Mouse (Mus musculus) stomach, postnatal 0 days (tissue): ENCODE data around the gene Usp22. TPM values are rescaled to one million over a fixed set of nuclear protein-coding genes. Genes with fewer than 3 reads are reported as not detected.

ENCODE experiments used
- ATAC-seq: fragments of 200-750 bp; cut with Nextera tagmentation; 2 replicates; pipeline ENCODE4 v1.8.0; 2017; ENCODE audit not compliant: low FRiP score, low TSS enrichment
- DNase-seq: peaks from one replicate; pipeline ENCODE4 v3.0.0-alpha.2; 2016; ENCODE audit warnings: low spot score
- H3K27ac ChIP-seq: fragments of 300-500 bp; sonication (generic); replicated peaks from 2 replicates; pipeline ENCODE4 v1.5.1; 2014; ENCODE audit warnings: mild to moderate bottlenecking, control low read depth
- H3K27me3 ChIP-seq: fragments of 300-500 bp; sonication (generic); 2 replicates; pipeline ENCODE4 v1.6.1; 2014; ENCODE audit warnings: low read length; ENCODE audit not compliant: control insufficient read depth, insufficient read depth
- H3K36me3 ChIP-seq: fragments of 300-500 bp; sonication (generic); 2 replicates; pipeline ENCODE4 v1.6.1; 2014; ENCODE audit warnings: low read length, mixed read lengths; ENCODE audit not compliant: control insufficient read depth, insufficient read depth
- H3K4me1 ChIP-seq: fragments of 300-500 bp; sonication (generic); replicated peaks from 2 replicates; pipeline ENCODE4 v1.6.1; 2014; ENCODE audit warnings: antibody characterized with exemption; ENCODE audit not compliant: control insufficient read depth, insufficient read depth
- H3K4me2 ChIP-seq: fragments of 300-500 bp; sonication (generic); replicated peaks from 2 replicates; pipeline ENCODE4 v1.6.1; 2014; ENCODE audit warnings: low read depth, mild to moderate bottlenecking, control low read depth, moderate library complexity
- H3K4me3 ChIP-seq: fragments of 300-500 bp; sonication (generic); 2 replicates; pipeline ENCODE4 v1.5.1; 2014; ENCODE audit warnings: low read depth, low read length, control low read depth
- H3K9ac ChIP-seq: fragments of 300-500 bp; sonication (generic); 2 replicates; pipeline ENCODE4 v1.6.1; 2014; ENCODE audit warnings: mild to moderate bottlenecking, low read length, control low read depth, mixed read lengths
- H3K9me3 ChIP-seq: fragments of 300-500 bp; sonication (generic); 2 replicates; pipeline ENCODE4 v1.6.1; 2016; ENCODE audit warnings: low read length; ENCODE audit not compliant: control insufficient read depth
- CTCF ChIP-seq: IDR thresholded peaks from 2 replicates; pipeline ENCODE4 v1.5.1; 2016; ENCODE audit warnings: antibody characterized with exemption, low read depth, mild to moderate bottlenecking, moderate library complexity
- EP300 ChIP-seq: optimal IDR thresholded peaks from 2 replicates; pipeline ENCODE3; 2016; ENCODE audit warnings: antibody characterized with exemption
- WGBS: fragments of 180-500 bp; shearing (Covaris S2); extraction: QIAGEN DNeasy Blood & Tissue Kit; methylation state at CpG from one replicate; pipeline ENCODE4 v1.1.7; 2014; 5-methylcytosine and 5-hydroxymethylcytosine counted together
- polyA plus RNA-seq: library from polyadenylated mRNA; unstranded; fragments of >200 nt; fragmentation: Nextera tagmentation; extraction: Ambion mirVana; gene quantifications from 2 replicates; pipeline ENCODE4 v1.2.1, GENCODE M21; 2015

Usp22 gene
- polyA plus RNA-seq, 1 experiment from 2014 or later = 31.9 TPM

- no peak for ATAC-seq
Observed at GRCm38 (mm10) chr11:61155727-61156126, 19.1 kb downstream of the Usp22 start.

GRCm38 (mm10) chr11:61150233-61151001, 24.4 kb downstream of the Usp22 start:
- no peak overlapping the region for H3K9ac ChIP-seq

More at GRCm38 (mm10) chr11:61155727-61156126, 19.1 kb downstream of the Usp22 start:
- no peaks in the 10 kb centered on the region for H3K27me3 ChIP-seq
- no peaks in the 10 kb centered on the region for H3K4me1 ChIP-seq
- peaks cover 64% of the 10 kb centered on the region for H3K36me3 ChIP-seq
- WGBS = 79% methylated on average over 2 of the region's 2 CpGs
- TF ChIP-seq EP300 (no peak), CTCF (peak; percentile 63)
- H3K4me2 ChIP-seq = no peak overlapping the region
- no peak overlapping the region for H3K4me3 ChIP-seq
- no peak for DNase-seq
- H3K9me3 ChIP-seq = no peaks in the 10 kb centered on the region
- H3K9ac ChIP-seq = no peak overlapping the region
- no peak overlapping the region for H3K27ac ChIP-seq

GRCm38 (mm10) chr11:61147300-61147683, 27.6 kb downstream of the Usp22 start:
- Histone ChIP-seq H3K4me2 (peak overlapping the region; percentile 51), H3K9ac (peak overlapping the region; percentile 38; the same call in 1 of the 2 replicates), H3K4me1 (0 out of 2 replicates have a peak, but pooled peaks cover 4% of the 10 kb centered on the region), H3K27me3 (no peaks in the 10 kb centered on the region), H3K9me3 (no peaks in the 10 kb centered on the region), H3K27ac (no peak overlapping the region), H3K4me3 (peak overlapping the region; percentile 33), H3K36me3 (peaks cover 4% of the 10 kb centered on the region; the same call in 1 of the 2 replicates)
- ATAC-seq = peak; percentile 68
- TF ChIP-seq EP300 = no peak
- peak; percentile 36; the same call in 1 of the 2 replicates for TF ChIP-seq CTCF
- peak; percentile 70 for DNase-seq
- WGBS = 12% methylated on average over 32 of the region's 32 CpGs

More at GRCm38 (mm10) chr11:61150233-61151001, 24.4 kb downstream of the Usp22 start:
- no peak for DNase-seq
- no peak overlapping the region for H3K27ac ChIP-seq
- H3K36me3 ChIP-seq = peaks cover 29% of the 10 kb centered on the region
- 72% methylated on average over 6 of the region's 6 CpGs for WGBS
- TF ChIP-seq CTCF (no peak), EP300 (no peak)
- no peak for ATAC-seq
- no peak overlapping the region for H3K4me2 ChIP-seq
- no peak overlapping the region for H3K4me3 ChIP-seq
- H3K27me3 ChIP-seq = no peaks in the 10 kb centered on the region
- no peaks in the 10 kb centered on the region for H3K9me3 ChIP-seq
- H3K4me1 ChIP-seq = 0 out of 2 replicates have a peak, but pooled peaks cover 4% of the 10 kb centered on the region

GRCm38 (mm10) chr11:61146645-61147299, 28.1 kb downstream of the Usp22 start:
- 0 out of 2 replicates have a peak overlapping the region, but pooled peaks have one; percentile 38 for H3K9ac ChIP-seq
- 0 out of 2 replicates have a peak, but pooled peaks cover 4% of the 10 kb centered on the region for H3K4me1 ChIP-seq
- peak overlapping the region; percentile 51 for H3K4me2 ChIP-seq
- ATAC-seq = peak; percentile 33; the same call in 1 of the 2 replicates
- H3K4me3 ChIP-seq = peak overlapping the region; percentile 33
- no peak overlapping the region for H3K27ac ChIP-seq
- WGBS = 24% methylated on average over 20 of the region's 20 CpGs
- H3K27me3 ChIP-seq = no peaks in the 10 kb centered on the region
- no peaks in the 10 kb centered on the region for H3K9me3 ChIP-seq
- H3K36me3 ChIP-seq = no peaks in the 10 kb centered on the region; the same call in 1 of the 2 replicates
- peak; percentile 65 for TF ChIP-seq CTCF
- TF ChIP-seq EP300 = no peak
- DNase-seq = peak; percentile 74

GRCm38 (mm10) chr11:61145551-61145950, 29.3 kb downstream of the Usp22 start:
- no peak overlapping the region for H3K9ac ChIP-seq
- no peak overlapping the region for H3K4me2 ChIP-seq
- no peaks in the 10 kb centered on the region for H3K9me3 ChIP-seq
- H3K4me1 ChIP-seq = 0 out of 2 replicates have a peak, but pooled peaks cover 4% of the 10 kb centered on the region
- H3K36me3 ChIP-seq = no peaks in the 10 kb centered on the region
- TF ChIP-seq CTCF = no peak
- no peak for TF ChIP-seq EP300
- WGBS = 53% methylated on average over 8 of the region's 8 CpGs
- no peak overlapping the region for H3K27ac ChIP-seq
- H3K4me3 ChIP-seq = no peak overlapping the region
- no peak for ATAC-seq
- H3K27me3 ChIP-seq = no peaks in the 10 kb centered on the region
- no peak for DNase-seq
